Mouse (Mus musculus) urinary bladder, postnatal 4 days (tissue): ENCODE measurements around the gene Prkab1.

Experiments
- DNase-seq, 2 experiments: peaks; one replicate each; pipeline ENCODE4 v3.0.0; 2021 to 2022; ENCODE audit warnings: low spot score in 2 of 2

Gene Prkab1

DNA sequence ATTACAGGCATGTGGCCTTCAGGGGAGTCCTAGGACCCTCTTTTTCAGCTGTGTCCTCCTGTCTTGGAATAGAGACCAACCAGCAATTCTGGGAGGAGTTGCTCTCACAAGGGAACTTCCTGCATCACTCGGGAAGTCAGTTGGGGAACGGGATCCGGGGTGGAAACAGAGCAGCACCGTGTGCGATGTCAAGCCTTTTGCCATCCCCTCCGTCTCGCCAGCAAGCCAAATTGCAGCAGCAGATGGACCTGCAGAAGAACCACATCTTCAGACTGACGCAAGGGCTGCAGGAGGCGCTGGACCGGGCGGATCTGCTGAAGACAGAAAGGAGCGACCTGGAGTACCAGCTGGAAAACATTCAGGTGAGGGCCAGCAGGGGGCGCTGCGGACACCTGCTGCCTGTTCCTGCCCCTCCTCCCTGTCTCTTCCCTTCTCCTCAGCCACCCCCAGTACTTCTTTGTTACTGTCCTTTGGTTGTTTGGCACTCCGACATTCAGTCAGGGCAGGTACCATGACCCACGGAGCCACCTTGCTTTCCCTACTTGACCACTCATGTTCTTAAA lies 45.1 kb downstream of the Prkab1 start:
- DNase-seq = no peak

DNA sequence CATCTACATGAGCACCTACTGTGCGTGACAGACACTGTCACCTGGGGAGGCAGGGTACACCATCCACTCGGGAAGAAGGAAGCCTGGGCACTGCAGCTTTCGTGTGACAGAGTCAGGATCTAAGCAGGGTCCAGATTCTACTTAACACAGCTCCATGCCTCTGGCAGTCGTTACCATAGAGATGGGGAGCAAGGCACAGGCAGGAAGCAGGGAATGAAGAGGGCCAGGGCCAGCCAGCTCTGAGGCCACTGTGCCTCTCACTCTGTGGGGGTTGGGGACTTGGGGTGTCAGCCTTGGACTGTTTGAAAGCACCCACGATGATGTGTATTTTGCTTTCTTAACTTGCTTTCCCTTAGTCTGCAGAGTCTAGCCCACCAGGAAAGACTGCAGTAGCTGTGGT lies 46.1 kb downstream of the Prkab1 start:
- no peak for DNase-seq

DNA sequence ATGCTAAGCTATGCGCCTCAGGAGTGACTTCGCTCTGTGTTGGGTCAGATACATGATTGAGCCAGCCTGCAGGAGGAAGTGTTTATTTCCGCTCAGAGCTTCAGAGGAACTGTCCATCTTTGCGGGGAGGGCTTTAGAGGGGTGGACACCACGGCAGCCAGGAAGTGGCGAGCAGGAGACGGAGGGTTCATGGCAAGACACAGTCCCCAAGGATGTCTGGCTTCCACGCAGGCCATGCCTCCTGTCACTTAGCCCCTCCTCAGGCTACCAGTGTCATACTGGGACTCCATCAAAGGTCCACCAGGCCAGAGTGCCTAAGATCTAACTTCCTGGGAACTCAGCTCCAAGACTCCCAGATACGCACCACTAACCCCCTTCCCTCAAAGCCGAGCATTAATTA lies 46.6 kb downstream of the Prkab1 start:
- DNase-seq = no peak

- DNase-seq = no peak
Observed at GRCm38 (mm10) chr5:115977266-115977665, 47.0 kb downstream of the Prkab1 start.

DNA sequence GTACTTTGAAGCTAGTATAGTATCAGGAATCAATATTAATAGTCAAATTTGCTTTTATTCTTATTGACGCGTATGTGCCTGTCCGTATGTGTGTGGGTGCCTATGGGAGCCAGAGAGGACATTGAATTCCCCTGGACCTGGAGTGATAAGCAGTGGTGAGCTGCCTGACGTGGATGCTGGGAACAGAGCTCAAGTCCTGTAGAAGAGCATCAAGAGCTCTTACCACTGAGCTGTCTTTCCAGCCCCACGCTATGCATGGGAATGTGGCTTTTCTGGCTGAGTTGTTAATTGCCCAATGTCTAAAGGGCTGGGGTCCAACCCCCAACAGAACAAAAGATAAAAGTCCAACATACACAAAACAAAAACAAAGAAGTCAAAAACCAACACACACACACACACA lies 47.9 kb downstream of the Prkab1 start:
- no peak for DNase-seq

DNA sequence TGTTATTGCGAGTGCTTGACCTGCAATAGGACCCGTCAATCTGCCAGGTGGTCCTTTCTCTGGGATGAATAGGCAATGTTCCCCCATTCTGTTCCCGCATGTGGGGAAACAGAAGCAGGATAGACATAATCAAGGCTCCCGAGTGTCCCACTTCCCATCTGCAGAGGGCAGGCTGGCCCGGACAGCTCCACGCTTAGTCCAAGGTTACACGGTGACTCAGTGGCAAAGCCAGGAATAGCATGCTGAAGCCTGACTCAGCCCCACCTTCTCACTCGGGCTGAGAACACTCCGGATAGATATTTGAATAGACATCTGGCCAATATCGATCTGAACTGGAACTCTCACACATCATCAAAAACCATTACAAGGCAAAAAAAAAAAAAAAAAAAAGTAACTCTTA lies 48.6 kb downstream of the Prkab1 start:
- no peak for DNase-seq

GRCm38 (mm10) chr5:115971236-115971635 lies 53.1 kb downstream of the Prkab1 start:
- peak in 1 of 2 experiments; percentile 41 for DNase-seq
